Mouse (Mus musculus): ENCODE results near the gene Grid2ip. TPM values are rescaled to one million over a fixed set of nuclear protein-coding genes. Genes with fewer than 3 reads are reported as not detected.
"Not testable (repeated sequence)": the region's sequence is repeated elsewhere in the genome, so short reads cannot be mapped to it uniquely, and the experiment has no call there.

Grid2ip gene
- polyA plus RNA-seq, 1 experiment from 2014 or later, result 0.18 TPM

DNA sequence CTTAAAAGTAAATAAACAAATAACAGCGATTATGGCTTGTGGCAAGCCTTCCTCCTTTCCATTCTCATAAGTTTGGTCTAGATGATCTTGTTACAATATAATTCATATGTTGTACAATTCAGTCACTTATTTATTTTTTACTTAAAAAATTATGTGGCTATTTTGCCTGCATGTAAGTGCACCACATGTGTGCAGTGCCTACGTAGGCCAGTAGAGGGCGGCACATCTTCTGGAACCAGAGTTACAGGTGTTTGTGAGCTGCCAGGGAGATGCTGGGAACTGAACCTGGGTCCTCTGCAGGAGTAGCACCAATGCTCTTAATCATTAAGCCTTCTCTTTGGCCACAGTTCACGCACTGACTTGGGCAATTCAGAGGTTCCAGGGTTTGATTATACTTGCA is 19.0 kb downstream of the Grid2ip start:
- Histone ChIP-seq H3K36me3 (ENCODE audit: control insufficient read depth, insufficient read depth, low read length) (no peaks in the 10 kb centered on the region), H3K9ac (ENCODE audit: low read length) (no peak overlapping the region), H3K27me3 (ENCODE audit: control insufficient read depth, insufficient read depth, low read length) (peaks cover 41% of the 10 kb centered on the region), H3K4me1 (ENCODE audit: control insufficient read depth in 2 of 2, insufficient read depth in 2 of 2, low read length in 2 of 2) (peaks cover 0 to 7% of the 10 kb centered on the region in 2 experiments; a peak in 3 of 4 replicates), H3K9me3 (ENCODE audit: control insufficient read depth, low read length) (no peaks in the 10 kb centered on the region), H3K27ac (replicated peaks in 1 of 2; ENCODE audit: control insufficient read depth in 1 of 2, insufficient read depth in 1 of 2, low read depth in 2 of 2, low read length in 2 of 2) (no peak overlapping the region), H3K4me3 (ENCODE audit: control insufficient read depth in 1 of 2, insufficient read depth in 1 of 2, low read depth in 1 of 2, low read length in 2 of 2) (no peak overlapping the region), H3K4me2 (ENCODE audit: low read length) (no peak overlapping the region)
- ATAC-seq (ENCODE audit: insufficient number of reproducible peaks, insufficient read depth, low FRiP score, low read depth), result no peak
- WGBS, result 84% methylated on average over 4 of the region's 4 CpGs

DNA sequence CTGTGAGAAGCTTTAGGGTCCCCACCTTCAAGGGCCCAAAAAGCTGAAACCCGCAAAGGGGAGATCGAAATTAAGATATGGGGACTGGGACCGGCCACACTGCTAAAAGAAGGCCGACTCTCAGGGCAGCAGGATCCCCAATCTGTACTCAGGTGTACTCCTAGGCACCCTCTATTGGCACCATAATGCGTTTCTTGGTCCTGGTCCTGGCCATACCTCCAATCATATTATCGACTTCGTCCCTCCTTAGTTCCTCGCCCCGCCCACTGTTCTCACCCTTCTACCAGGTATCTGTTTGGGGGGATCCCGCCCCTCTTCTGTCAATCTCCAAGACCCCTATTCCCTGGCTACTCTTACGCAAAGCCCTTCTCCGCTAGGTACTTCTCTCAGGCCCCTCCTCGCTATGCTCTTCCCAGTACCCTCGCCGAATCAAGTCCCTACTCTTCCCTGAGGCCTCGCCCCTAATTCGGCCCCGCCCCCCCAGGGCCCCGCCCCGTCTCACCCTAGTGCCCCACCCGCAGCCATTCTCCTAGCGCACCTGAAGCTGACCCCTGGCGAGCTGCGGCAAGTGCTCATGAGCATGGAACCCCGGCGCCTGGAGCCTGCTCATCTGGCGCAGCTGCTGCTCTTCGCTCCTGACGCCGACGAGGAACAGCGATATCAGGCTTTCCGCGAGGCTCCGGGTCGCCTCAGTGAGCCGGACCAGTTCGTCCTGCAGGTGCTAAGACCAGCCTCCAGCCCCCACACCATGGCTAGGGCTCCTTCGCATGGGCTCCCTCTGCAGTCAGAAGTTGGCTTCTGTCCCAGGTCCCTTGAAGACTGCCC is 29.9 kb downstream of the Grid2ip start:
- Histone ChIP-seq H3K4me1 (ENCODE audit: control insufficient read depth in 2 of 2, insufficient read depth in 2 of 2, low read length in 2 of 2) (peaks cover 0 to 8% of the 10 kb centered on the region in 2 experiments; a peak in 2 of 4 replicates), H3K27ac (replicated peaks in 1 of 2; ENCODE audit: control insufficient read depth in 1 of 2, insufficient read depth in 1 of 2, low read depth in 2 of 2, low read length in 2 of 2) (no peak overlapping the region), H3K27me3 (ENCODE audit: control insufficient read depth, insufficient read depth, low read length) (peaks cover 29% of the 10 kb centered on the region), H3K9ac (ENCODE audit: low read length) (0 out of 2 replicates have a peak overlapping the region, but pooled peaks have one; percentile 23), H3K4me2 (ENCODE audit: low read length) (peak overlapping the region; percentile 70), H3K36me3 (ENCODE audit: control insufficient read depth, insufficient read depth, low read length) (no peaks in the 10 kb centered on the region), H3K9me3 (ENCODE audit: control insufficient read depth, low read length) (no peaks in the 10 kb centered on the region), H3K4me3 (ENCODE audit: control insufficient read depth in 1 of 2, insufficient read depth in 1 of 2, low read depth in 1 of 2, low read length in 2 of 2) (peak overlapping the region; percentile 14 to 34; a peak in 3 of 4 replicates)
- ATAC-seq (ENCODE audit: insufficient number of reproducible peaks, insufficient read depth, low FRiP score, low read depth), result no peak; the same call in 1 of the 2 replicates
- WGBS, result 9% methylated on average over 39 of the region's 39 CpGs

- H3K27ac ChIP-seq (replicated peaks in 1 of 2; ENCODE audit: control insufficient read depth in 1 of 2, insufficient read depth in 1 of 2, low read depth in 2 of 2, low read length in 2 of 2), result no peak overlapping the region
- no peak for ATAC-seq (ENCODE audit: insufficient number of reproducible peaks, insufficient read depth, low FRiP score, low read depth)
- no peak overlapping the region for H3K4me2 ChIP-seq (ENCODE audit: low read length)
- H3K4me3 ChIP-seq (ENCODE audit: control insufficient read depth in 1 of 2, insufficient read depth in 1 of 2, low read depth in 1 of 2, low read length in 2 of 2), result no peak overlapping the region
- no peaks in the 10 kb centered on the region for H3K4me1 ChIP-seq (ENCODE audit: control insufficient read depth in 2 of 2, insufficient read depth in 2 of 2, low read length in 2 of 2)
- no peaks in the 10 kb centered on the region for H3K27me3 ChIP-seq (ENCODE audit: control insufficient read depth, insufficient read depth, low read length)
- peaks cover 4% of the 10 kb centered on the region; the same call in 1 of the 2 replicates for H3K9me3 ChIP-seq (ENCODE audit: control insufficient read depth, low read length)
- 77% methylated on average over 7 of the region's 7 CpGs for whole genome bisulfite sequencing
- peaks cover 5% of the 10 kb centered on the region; the same call in 1 of the 2 replicates for H3K36me3 ChIP-seq (ENCODE audit: control insufficient read depth, insufficient read depth, low read length)
- no peak overlapping the region for H3K9ac ChIP-seq (ENCODE audit: low read length)
Measured at GRCm38 (mm10) chr5:143394184-143394583, 37.0 kb downstream of the Grid2ip start.

DNA sequence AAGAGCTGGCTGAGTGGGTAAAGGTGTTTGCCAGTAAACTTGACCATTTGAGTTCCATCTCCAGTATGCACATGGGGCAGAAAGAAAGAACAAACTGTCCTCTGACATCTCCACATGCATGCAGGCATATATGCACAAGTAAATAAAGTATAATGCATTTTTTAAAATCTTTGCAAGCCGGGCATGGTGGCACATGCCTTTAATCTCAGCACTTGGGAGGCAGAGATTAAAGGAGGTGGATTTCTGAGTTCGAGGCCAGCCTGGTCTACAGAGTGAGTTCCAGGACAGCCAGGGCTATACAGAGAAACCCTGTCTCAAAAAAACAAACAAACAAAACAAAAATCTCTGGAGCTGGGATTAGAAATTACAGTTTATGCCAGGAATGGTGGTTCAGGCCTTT is 37.8 kb downstream of the Grid2ip start:
- not testable (repeated sequence) for H3K27ac ChIP-seq (replicated peaks in 1 of 2; ENCODE audit: control insufficient read depth in 1 of 2, insufficient read depth in 1 of 2, low read depth in 2 of 2, low read length in 2 of 2); H3K9ac ChIP-seq (ENCODE audit: low read length); ATAC-seq (ENCODE audit: insufficient number of reproducible peaks, insufficient read depth, low FRiP score, low read depth); H3K9me3 ChIP-seq (ENCODE audit: control insufficient read depth, low read length); H3K27me3 ChIP-seq (ENCODE audit: control insufficient read depth, insufficient read depth, low read length); H3K4me2 ChIP-seq (ENCODE audit: low read length); H3K4me1 ChIP-seq (ENCODE audit: control insufficient read depth in 2 of 2, insufficient read depth in 2 of 2, low read length in 2 of 2); H3K4me3 ChIP-seq (ENCODE audit: control insufficient read depth in 1 of 2, insufficient read depth in 1 of 2, low read depth in 1 of 2, low read length in 2 of 2); H3K36me3 ChIP-seq (ENCODE audit: control insufficient read depth, insufficient read depth, low read length)
- WGBS, result 95% methylated on average over 2 of the region's 2 CpGs

DNA sequence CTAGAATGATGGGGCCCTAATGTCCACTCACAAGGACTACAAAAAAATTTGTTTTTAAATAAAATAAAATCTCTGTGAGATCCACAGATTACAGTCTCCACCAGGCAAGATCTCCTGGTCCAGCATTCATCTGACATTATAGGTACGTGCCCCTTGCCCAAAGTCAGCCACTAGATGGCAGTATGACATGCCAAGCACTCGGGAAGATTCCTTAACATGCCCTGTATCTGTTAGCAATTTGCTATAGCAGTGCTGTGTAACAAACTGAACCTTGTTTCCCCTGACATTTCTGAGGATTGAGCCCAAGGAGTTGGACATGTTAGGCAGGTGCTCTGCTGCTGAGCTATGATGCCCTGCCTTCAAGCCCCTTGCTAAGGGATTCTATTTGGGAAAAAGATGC is 38.5 kb downstream of the Grid2ip start:
- peaks cover 4% of the 10 kb centered on the region; the same call in 1 of the 2 replicates for H3K9me3 ChIP-seq (ENCODE audit: control insufficient read depth, low read length)
- WGBS, result 46% methylated on average over 2 of the region's 2 CpGs
- H3K36me3 ChIP-seq (ENCODE audit: control insufficient read depth, insufficient read depth, low read length), result peaks cover 5% of the 10 kb centered on the region; the same call in 1 of the 2 replicates
- H3K9ac ChIP-seq (ENCODE audit: low read length), result no peak overlapping the region
- no peak overlapping the region for H3K4me2 ChIP-seq (ENCODE audit: low read length)
- no peak overlapping the region for H3K27ac ChIP-seq (replicated peaks in 1 of 2; ENCODE audit: control insufficient read depth in 1 of 2, insufficient read depth in 1 of 2, low read depth in 2 of 2, low read length in 2 of 2)
- ATAC-seq (ENCODE audit: insufficient number of reproducible peaks, insufficient read depth, low FRiP score, low read depth), result no peak
- no peaks in the 10 kb centered on the region for H3K4me1 ChIP-seq (ENCODE audit: control insufficient read depth in 2 of 2, insufficient read depth in 2 of 2, low read length in 2 of 2)
- H3K27me3 ChIP-seq (ENCODE audit: control insufficient read depth, insufficient read depth, low read length), result no peaks in the 10 kb centered on the region
- H3K4me3 ChIP-seq (ENCODE audit: control insufficient read depth in 1 of 2, insufficient read depth in 1 of 2, low read depth in 1 of 2, low read length in 2 of 2), result no peak overlapping the region

DNA sequence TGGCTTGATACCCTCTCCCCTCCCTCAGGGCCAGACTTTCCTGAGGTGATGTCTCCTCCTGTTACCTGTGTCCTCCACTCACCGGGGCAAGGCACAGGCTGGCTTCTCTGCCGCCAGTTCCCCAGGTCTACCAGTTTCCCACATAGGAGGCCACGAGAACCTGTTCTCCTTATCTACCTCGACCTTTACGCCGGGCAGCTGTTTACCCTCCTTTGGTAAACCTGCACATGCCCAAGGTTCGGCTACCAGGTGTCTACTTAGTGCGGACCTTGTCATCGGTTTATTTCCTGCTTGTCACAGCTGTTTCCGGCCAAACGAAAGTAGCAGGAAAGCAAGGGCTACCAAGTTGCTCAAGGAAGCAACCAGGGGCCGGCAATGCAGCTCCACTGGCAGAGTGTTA is 43.4 kb downstream of the Grid2ip start:
- no peak overlapping the region for H3K9ac ChIP-seq (ENCODE audit: low read length)
- peaks cover 9% of the 10 kb centered on the region for H3K36me3 ChIP-seq (ENCODE audit: control insufficient read depth, insufficient read depth, low read length)
- peaks cover 9 to 14% of the 10 kb centered on the region in 2 experiments for H3K4me1 ChIP-seq (ENCODE audit: control insufficient read depth in 2 of 2, insufficient read depth in 2 of 2, low read length in 2 of 2)
- H3K9me3 ChIP-seq (ENCODE audit: control insufficient read depth, low read length), result peaks cover 4% of the 10 kb centered on the region; the same call in 1 of the 2 replicates
- no peak overlapping the region for H3K4me3 ChIP-seq (ENCODE audit: control insufficient read depth in 1 of 2, insufficient read depth in 1 of 2, low read depth in 1 of 2, low read length in 2 of 2)
- no peak overlapping the region for H3K27ac ChIP-seq (replicated peaks in 1 of 2; ENCODE audit: control insufficient read depth in 1 of 2, insufficient read depth in 1 of 2, low read depth in 2 of 2, low read length in 2 of 2)
- no peak for ATAC-seq (ENCODE audit: insufficient number of reproducible peaks, insufficient read depth, low FRiP score, low read depth)
- no peak overlapping the region for H3K4me2 ChIP-seq (ENCODE audit: low read length)
- H3K27me3 ChIP-seq (ENCODE audit: control insufficient read depth, insufficient read depth, low read length), result no peaks in the 10 kb centered on the region
- 82% methylated on average over 12 of the region's 12 CpGs for WGBS

DNA sequence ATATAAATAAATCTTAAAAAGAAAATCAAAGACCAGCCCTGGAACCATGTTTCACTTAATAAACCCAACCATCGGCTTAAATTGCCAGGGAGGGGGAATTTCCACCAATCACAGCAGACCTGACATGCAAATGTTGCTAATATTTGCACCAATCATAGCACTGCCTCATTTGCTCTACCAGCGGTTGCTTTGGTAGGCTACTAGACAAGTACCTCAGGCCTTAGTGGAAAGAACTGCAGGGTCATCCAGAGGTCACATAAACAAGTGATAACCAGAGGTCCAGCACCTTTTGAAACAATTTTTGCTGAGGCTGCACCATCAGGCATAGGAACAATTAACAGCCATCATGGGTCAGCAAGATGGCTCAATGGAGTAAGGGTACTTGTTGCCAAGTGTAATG is 44.4 kb downstream of the Grid2ip start:
- peaks cover 19% of the 10 kb centered on the region for H3K36me3 ChIP-seq (ENCODE audit: control insufficient read depth, insufficient read depth, low read length)
- no peak overlapping the region for H3K4me3 ChIP-seq (ENCODE audit: control insufficient read depth in 1 of 2, insufficient read depth in 1 of 2, low read depth in 1 of 2, low read length in 2 of 2)

More for the DNA sequence above, 44.4 kb downstream of the Grid2ip start:
- WGBS, result 56% methylated on average over 2 of the region's 2 CpGs
- ATAC-seq (ENCODE audit: insufficient number of reproducible peaks, insufficient read depth, low FRiP score, low read depth), result no peak
- Histone ChIP-seq H3K27ac (replicated peaks in 1 of 2; ENCODE audit: control insufficient read depth in 1 of 2, insufficient read depth in 1 of 2, low read depth in 2 of 2, low read length in 2 of 2) (no peak overlapping the region), H3K4me2 (ENCODE audit: low read length) (no peak overlapping the region), H3K9ac (ENCODE audit: low read length) (no peak overlapping the region), H3K9me3 (ENCODE audit: control insufficient read depth, low read length) (no peaks in the 10 kb centered on the region), H3K4me1 (ENCODE audit: control insufficient read depth in 2 of 2, insufficient read depth in 2 of 2, low read length in 2 of 2) (peaks cover 9 to 18% of the 10 kb centered on the region in 2 experiments), H3K27me3 (ENCODE audit: control insufficient read depth, insufficient read depth, low read length) (no peaks in the 10 kb centered on the region)

Measured in heart, embryonic 14.5 days (tissue).